Mouse (Mus musculus) megakaryocyte-erythroid progenitor cell, adult 5-6 weeks (primary cell): ENCODE measurements around the gene Cplx1. TPM values are rescaled to one million over a fixed set of nuclear protein-coding genes. Genes with fewer than 3 reads are reported as not detected.
"Not testable (repeated sequence)": the region's sequence is repeated elsewhere in the genome, so short reads cannot be mapped to it uniquely, and the experiment has no call there.

Experiments used
- ATAC-seq: replicated peaks from 2 replicates; pipeline ENCODE4 v1.8.0; 2016; ENCODE audit warnings: mild to moderate bottlenecking, inconsistent platforms; ENCODE audit not compliant: severe bottlenecking, poor library complexity, low FRiP score, low TSS enrichment
- total RNA-seq, 2 experiments: library from RNA; stranded (forward) in 1 of 2; stranded (reverse) in 1 of 2; fragments of 200-1000, 215-1000 nt in 1 of 2; fragments of >200 nt in 1 of 2; fragmentation: Nextera tagmentation in 1 of 2; gene quantifications; 2 replicates each; pipeline ENCODE4 v1.2.3; 2014 to 2017

Cplx1 gene
- total RNA-seq, 2 experiments from 2014 or later, result not detected

DNA sequence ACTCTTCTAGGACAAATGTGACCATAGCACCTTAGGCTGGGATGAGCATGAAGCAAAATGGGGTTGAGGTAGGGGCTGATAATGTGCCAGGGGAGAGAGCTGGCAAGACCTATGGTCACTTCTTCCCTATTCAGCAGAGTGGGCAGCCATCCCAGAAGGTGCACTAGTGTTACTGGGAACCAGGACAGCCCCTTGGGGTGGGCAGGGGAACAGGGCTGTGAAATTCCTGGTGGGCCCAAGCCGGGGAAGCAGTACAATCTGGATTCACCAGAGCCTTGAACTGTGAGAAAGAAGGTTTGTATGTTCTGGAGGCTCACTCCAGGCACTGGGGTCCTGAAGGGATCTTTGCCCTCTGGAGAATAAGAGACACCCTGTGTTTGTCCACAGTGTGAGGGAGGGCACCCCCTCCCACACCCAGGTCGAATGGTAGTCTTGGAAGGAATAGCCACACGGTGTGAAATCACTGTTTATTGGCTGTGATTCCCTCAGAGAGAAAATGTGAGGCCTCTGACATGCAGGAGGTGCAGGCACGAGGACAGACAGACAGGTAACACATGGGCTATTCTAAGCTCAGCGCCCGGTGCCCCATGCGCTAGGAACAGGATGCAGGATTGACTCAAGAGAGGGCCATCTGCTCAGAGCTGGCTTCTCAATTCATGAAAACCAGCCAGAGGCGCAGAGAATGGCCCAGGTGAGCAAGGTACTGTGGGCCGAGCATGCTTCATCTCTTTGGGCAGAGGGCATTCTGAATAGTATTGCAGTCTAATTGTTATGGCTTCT is 31.5 kb downstream of the Cplx1 start:
- ATAC-seq, result no peak

DNA sequence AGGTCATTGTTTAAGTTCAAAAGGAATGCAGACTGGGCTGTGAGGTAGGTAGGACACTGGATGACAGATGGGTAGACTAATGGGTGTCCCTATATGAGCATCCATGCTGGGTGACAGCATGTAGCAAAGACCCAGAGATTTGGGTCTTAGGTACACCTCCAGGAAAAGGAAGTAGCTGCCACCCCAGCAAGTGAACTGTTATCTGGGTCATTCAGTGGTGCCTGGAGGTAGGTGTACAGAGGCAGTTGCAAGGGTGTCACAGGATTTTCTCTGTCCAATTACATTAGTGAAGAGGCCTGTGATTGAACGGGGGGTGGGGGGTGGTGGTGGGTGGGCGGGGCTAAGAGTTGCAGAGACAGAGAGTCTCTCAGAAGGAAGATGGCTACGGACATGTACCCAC is 33.2 kb downstream of the Cplx1 start:
- no peak for ATAC-seq

- no peak for ATAC-seq
These were observed 34.1 kb downstream of the Cplx1 start for GRCm38 (mm10) chr5:108515581-108516361.

DNA sequence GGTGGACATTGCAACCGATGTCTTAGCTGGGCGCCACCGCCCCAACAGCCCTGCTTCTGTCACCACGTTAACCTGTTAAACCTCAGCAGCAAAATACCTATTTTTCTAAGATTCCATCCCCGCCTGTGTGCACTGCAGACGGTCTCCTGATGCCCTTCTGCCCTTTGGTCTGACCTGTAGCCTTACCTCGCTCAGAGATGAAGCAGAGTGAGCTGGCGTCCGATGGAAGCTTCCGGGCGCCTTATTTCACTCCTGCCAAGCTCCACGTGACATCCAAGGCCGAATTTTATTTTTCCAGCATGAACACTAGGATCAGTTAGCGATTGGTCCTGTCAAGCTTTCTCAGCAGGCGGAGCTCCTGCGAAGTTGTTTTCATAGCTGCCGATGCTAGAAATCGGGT is 47.5 kb downstream of the Cplx1 start:
- ATAC-seq, result no peak

- no peak for ATAC-seq
These were observed 48.3 kb downstream of the Cplx1 start for GRCm38 (mm10) chr5:108501573-108501972.

GRCm38 (mm10) chr5:108486148-108486547 is 63.7 kb downstream of the Cplx1 start:
- not testable (repeated sequence) for ATAC-seq

- peak; percentile 91 for ATAC-seq
These were observed 64.6 kb downstream of the Cplx1 start for GRCm38 (mm10) chr5:108485239-108485638.

- ATAC-seq, result no peak
These were observed 66.8 kb downstream of the Cplx1 start for GRCm38 (mm10) chr5:108483006-108483405.

GRCm38 (mm10) chr5:108475977-108476376 is 73.8 kb downstream of the Cplx1 start:
- no peak for ATAC-seq

GRCm38 (mm10) chr5:108473737-108474136 is 76.1 kb downstream of the Cplx1 start:
- ATAC-seq, result no peak

DNA sequence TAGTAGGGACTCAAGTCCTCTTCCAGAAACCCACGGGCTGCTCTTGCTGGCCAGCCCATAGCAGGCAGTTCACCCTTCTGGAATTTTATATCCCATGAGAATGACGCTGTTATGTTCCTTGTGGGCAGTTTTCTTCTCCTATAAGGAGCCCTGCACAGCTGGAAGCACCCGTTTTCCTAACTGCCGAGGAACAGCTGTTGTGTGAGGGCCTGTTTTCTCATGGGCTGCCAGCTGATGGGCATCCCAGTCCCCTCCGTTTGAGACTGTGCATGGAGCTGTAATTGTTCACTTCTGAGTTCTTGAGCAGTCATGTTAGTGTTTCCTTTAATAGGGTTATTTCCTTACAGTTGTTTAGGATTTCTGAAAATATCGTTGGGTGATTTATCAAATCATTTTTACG is 80.2 kb downstream of the Cplx1 start:
- ATAC-seq, result no peak

Other genes starting within 250 kb of the Cplx1 start
- 6.2 and 8.8 TPM in 2 replicates for gene Pigg, start 237.4 kb downstream of the Cplx1 start, total RNA-seq (2014; fragmentation: Nextera tagmentation)
- 10.8 and 11.0 TPM in 2 replicates for gene Pigg, start 237.4 kb downstream of the Cplx1 start, total RNA-seq (2017)
- not detected in 2 replicates for gene Gm42517, start 182.1 kb downstream of the Cplx1 start, total RNA-seq (2014; fragmentation: Nextera tagmentation)
- not detected in 2 replicates for gene Gm42517, start 182.1 kb downstream of the Cplx1 start, total RNA-seq (2017)
- gene Pde6b, start 161.6 kb downstream of the Cplx1 start, total RNA-seq (2014; fragmentation: Nextera tagmentation), result not detected in 2 replicates
- not detected in 2 replicates for gene Pde6b, start 161.6 kb downstream of the Cplx1 start, total RNA-seq (2017)
- 469 and 530 TPM in 2 replicates for gene Atp5k, start 115.6 kb downstream of the Cplx1 start, total RNA-seq (2014; fragmentation: Nextera tagmentation)
- 315 and 364 TPM in 2 replicates for gene Atp5k, start 115.6 kb downstream of the Cplx1 start, total RNA-seq (2017)
- 0.22 TPM in 1 of 2 replicates, not detected in the other for gene Mfsd7a, start 101.1 kb downstream of the Cplx1 start, total RNA-seq (2014; fragmentation: Nextera tagmentation)
- gene Mfsd7a, start 101.1 kb downstream of the Cplx1 start, total RNA-seq (2017), result 0.23 TPM in 1 of 2 replicates, not detected in the other
- 30.8 and 41.9 TPM in 2 replicates for gene Pcgf3, start 88.8 kb downstream of the Cplx1 start, total RNA-seq (2014; fragmentation: Nextera tagmentation)
- gene Pcgf3, start 88.8 kb downstream of the Cplx1 start, total RNA-seq (2017), result 10.0 and 16.2 TPM in 2 replicates
- 66.2 and 88.6 TPM in 2 replicates for gene Gak, start 79.7 kb upstream of the Cplx1 start, total RNA-seq (2014; fragmentation: Nextera tagmentation)
- gene Gak, start 79.7 kb upstream of the Cplx1 start, total RNA-seq (2017), result 101 and 104 TPM in 2 replicates
- 20.5 and 21.9 TPM in 2 replicates for gene Tmem175, start 79.7 kb upstream of the Cplx1 start, total RNA-seq (2014; fragmentation: Nextera tagmentation)
- 6.5 and 12.3 TPM in 2 replicates for gene Tmem175, start 79.7 kb upstream of the Cplx1 start, total RNA-seq (2017)
- gene Idua, start 110.3 kb upstream of the Cplx1 start, total RNA-seq (2014; fragmentation: Nextera tagmentation), result 19.9 and 20.7 TPM in 2 replicates
- gene Idua, start 110.3 kb upstream of the Cplx1 start, total RNA-seq (2017), result 2.8 and 7.8 TPM in 2 replicates
- 16.3 and 24.7 TPM in 2 replicates for gene Dgkq, start 119.6 kb upstream of the Cplx1 start, total RNA-seq (2014; fragmentation: Nextera tagmentation)
- 10.5 and 13.0 TPM in 2 replicates for gene Dgkq, start 119.6 kb upstream of the Cplx1 start, total RNA-seq (2017)
- gene Slc26a1, start 125.5 kb upstream of the Cplx1 start, total RNA-seq (2014; fragmentation: Nextera tagmentation), result 22.9 and 25.8 TPM in 2 replicates
- gene Slc26a1, start 125.5 kb upstream of the Cplx1 start, total RNA-seq (2017), result 10.7 and 12.3 TPM in 2 replicates
- 16.8 and 29.8 TPM in 2 replicates for gene Fgfrl1, start 142.4 kb upstream of the Cplx1 start, total RNA-seq (2014; fragmentation: Nextera tagmentation)
- gene Fgfrl1, start 142.4 kb upstream of the Cplx1 start, total RNA-seq (2017), result 7.5 and 8.4 TPM in 2 replicates
- not detected in 2 replicates for gene Rnf212, start 225.0 kb upstream of the Cplx1 start, total RNA-seq (2014; fragmentation: Nextera tagmentation)
- gene Rnf212, start 225.0 kb upstream of the Cplx1 start, total RNA-seq (2017), result not detected in 2 replicates
- not detected in 2 replicates for gene Tmed11, start 245.3 kb upstream of the Cplx1 start, total RNA-seq (2014; fragmentation: Nextera tagmentation)
- not detected in 2 replicates for gene Tmed11, start 245.3 kb upstream of the Cplx1 start, total RNA-seq (2017)